Comparison of ENCODE assay signal across 8 mouse cellular contexts in the genomic region with DNA sequence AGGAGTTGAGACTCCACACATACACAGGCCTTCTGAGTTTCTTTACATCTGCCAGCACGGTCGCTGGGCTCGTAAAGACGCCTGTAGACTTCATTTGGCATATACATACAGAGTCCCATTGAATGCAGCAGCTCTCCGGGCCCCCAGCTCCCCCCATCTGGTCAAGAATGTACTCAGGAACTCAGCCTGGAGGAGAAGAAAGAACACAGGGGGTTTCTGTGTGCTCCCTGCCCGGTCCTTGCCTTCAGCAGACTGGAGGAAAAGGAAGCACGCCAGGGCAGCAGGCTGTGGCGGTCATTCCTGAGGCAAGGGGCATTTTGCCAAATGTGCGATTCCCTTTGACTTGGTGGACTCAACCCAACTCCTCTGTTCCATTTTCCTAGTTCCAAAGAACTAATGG. TPM values are rescaled to one million over a fixed set of nuclear protein-coding genes. Genes with fewer than 3 reads are reported as not detected.
DNase-seq lines count a peak whose midpoint lies in the region; ATAC-seq and TF ChIP-seq lines count a peak whose summit lies in the region.

No protein-coding gene starts in this region.

- TF ChIP-seq POLR2A in embryonic fibroblast, embryonic 13.5 days (IDR thresholded peaks at IDR 0.05; ENCODE audit: low read depth, low read length), result no peak

- peak; percentile 58 for ATAC-seq in midbrain, embryonic 16.5 days

- H3K27ac ChIP-seq in midbrain, embryonic 16.5 days (ENCODE audit: low read length), result no peak overlapping the region
- H3K27ac ChIP-seq in midbrain, embryonic 10.5 days (replicated peaks), result no peak overlapping the region
- H3K27ac ChIP-seq in embryonic fibroblast, embryonic 13.5 days (ENCODE audit: insufficient read depth, low read length), result peak overlapping the region; percentile 44; the same call in 1 of the 2 replicates

- H3K4me3 ChIP-seq in midbrain, embryonic 16.5 days (ENCODE audit: low read depth, low read length), result no peak overlapping the region
- H3K4me3 ChIP-seq in midbrain, embryonic 10.5 days, result no peak overlapping the region
- no peak overlapping the region for H3K4me3 ChIP-seq in embryonic fibroblast, embryonic 13.5 days (ENCODE audit: insufficient read depth, low read length)

- H3K9ac ChIP-seq in midbrain, embryonic 16.5 days (ENCODE audit: low read depth, low read length), result no peak overlapping the region

- no peaks in the 10 kb centered on the region for H3K36me3 ChIP-seq in midbrain, embryonic 16.5 days (ENCODE audit: control insufficient read depth, insufficient read depth, low read length)
- peaks cover 56% of the 10 kb centered on the region for H3K36me3 ChIP-seq in midbrain, embryonic 10.5 days

- H3K4me2 ChIP-seq in midbrain, embryonic 16.5 days (ENCODE audit: low read length), result no peak overlapping the region

- TF ChIP-seq CTCF in embryonic fibroblast, embryonic 13.5 days (IDR thresholded peaks at IDR 0.05; ENCODE audit: borderline replicate concordance, insufficient read depth, low read length), result no peak

- WGBS in midbrain, embryonic 16.5 days, result 77% methylated on average over 9 of the region's 9 CpGs
- 88% methylated on average over 9 of the region's 9 CpGs for WGBS in midbrain, embryonic 10.5 days

- no peak for DNase-seq in midbrain, embryonic 10.5 days (ENCODE audit: low spot score)
- DNase-seq in heart, postnatal 14 days, result peak; percentile 65 to 75
- DNase-seq in layer of hippocampus, postnatal 14 days (ENCODE audit: low spot score in 2 of 2), result peak; percentile 36 to 65
- DNase-seq in ovary, postnatal 10 days (ENCODE audit: low spot score), result peak; percentile 32
- DNase-seq in urinary bladder, adult 2 months (ENCODE audit: low spot score), result no peak
- DNase-seq in thymus, postnatal 25 days, result no peak

- H3K4me1 ChIP-seq in midbrain, embryonic 16.5 days (ENCODE audit: control insufficient read depth, insufficient read depth, low read length), result no peaks in the 10 kb centered on the region
- H3K4me1 ChIP-seq in midbrain, embryonic 10.5 days, result peaks cover 33% of the 10 kb centered on the region
- H3K4me1 ChIP-seq in embryonic fibroblast, embryonic 13.5 days (ENCODE audit: control insufficient read depth, insufficient read depth, low read length), result no peaks in the 10 kb centered on the region; the same call in 1 of the 2 replicates

- H3K9me3 ChIP-seq in midbrain, embryonic 16.5 days (replicated peaks; ENCODE audit: control insufficient read depth, low read length, poor library complexity, severe bottlenecking), result no peaks in the 10 kb centered on the region
- H3K9me3 ChIP-seq in midbrain, embryonic 10.5 days (replicated peaks), result no peaks in the 10 kb centered on the region

- H3K27me3 ChIP-seq in midbrain, embryonic 16.5 days (ENCODE audit: control insufficient read depth, insufficient read depth, low read depth, low read length), result no peaks in the 10 kb centered on the region
- no peaks in the 10 kb centered on the region for H3K27me3 ChIP-seq in midbrain, embryonic 10.5 days (ENCODE audit: low read depth, poor library complexity, severe bottlenecking)

- intact Hi-C loops in heart, postnatal 14 days (cut with DNase I), result no loop called here

RNA-seq across cellular contexts. Expression of a gene that starts 20.2 kb away (rescaled TPM):
- 4.1 and 4.6 TPM in 2 replicates for polyA plus RNA-seq in midbrain, embryonic 16.5 days (2015; fragmentation: Nextera tagmentation; extraction: Ambion mirVana)
- polyA plus RNA-seq in midbrain, embryonic 10.5 days (2016; fragmentation: Nextera tagmentation; extraction: Ambion mirVana), result 24.2 and 25.7 TPM in 2 replicates
- polyA plus RNA-seq in embryonic fibroblast, embryonic 13.5 days (2011; ENCODE audit: insufficient read length, low read depth, missing spikeins), result 34.0 and 54.0 TPM in 2 replicates
- 10 to 100 TPM; 15.0 to 17.8 TPM for total RNA-seq in heart, postnatal 14 days (2021)
- total RNA-seq in layer of hippocampus, postnatal 14 days (2021), result 1 to 10 TPM; 4.6 to 5.2 TPM
- 19.5 and 28.0 TPM in 2 replicates for polyA plus RNA-seq in urinary bladder, adult 2 months (2012; rRNA removed)

Comparison
In these comparisons a context has a peak if more than half of its experiments do, and no peak if none do; other contexts are left out.
1. DNase-seq: peak in heart, postnatal 14 days (2 of 2), layer of hippocampus, postnatal 14 days (2 of 2) and ovary, postnatal 10 days (single experiment); none in midbrain, embryonic 10.5 days (single experiment), urinary bladder, adult 2 months (single experiment) and thymus, postnatal 25 days (single experiment).